Mouse (Mus musculus) G1E (cell line): Measurements from ENCODE around the gene Pafah2. TPM values are rescaled to one million over a fixed set of nuclear protein-coding genes. Genes with fewer than 3 reads are reported as not detected.

Experiments
- ATAC-seq: 2 replicates; pipeline ENCODE4 v1.8.0; 2016; ENCODE audit warnings: mild to moderate bottlenecking; ENCODE audit not compliant: insufficient number of reproducible peaks, poor library complexity, low FRiP score, severe bottlenecking; ENCODE audit errors: extremely low read depth
- DNase-seq: peaks from one replicate; pipeline ENCODE4 v3.0.0; 2012; ENCODE audit warnings: low spot score
- H3K27me3 ChIP-seq: 2 replicates; pipeline ENCODE4 v1.6.1; 2012; ENCODE audit warnings: mild to moderate bottlenecking, low read length, inconsistent platforms; ENCODE audit not compliant: insufficient read depth
- H3K36me3 ChIP-seq: replicated peaks from 2 replicates; pipeline ENCODE3; 2012; ENCODE audit warnings: mild to moderate bottlenecking, inconsistent platforms
- H3K4me1 ChIP-seq: 2 replicates; pipeline ENCODE4 v1.6.1; 2012; ENCODE audit warnings: low read depth, low read length, inconsistent platforms, mixed read lengths; ENCODE audit not compliant: insufficient read depth
- H3K4me3 ChIP-seq: 2 replicates; pipeline ENCODE4 v1.5.1; 2012; ENCODE audit warnings: low read depth, mild to moderate bottlenecking, inconsistent platforms, low read length, moderate library complexity, mixed read lengths
- H3K9me3 ChIP-seq: replicated peaks from 2 replicates; pipeline ENCODE4 v1.6.1; 2012; ENCODE audit warnings: inconsistent platforms
- CTCF ChIP-seq: IDR thresholded peaks from 2 replicates; pipeline ENCODE4 v1.5.1; 2012; ENCODE audit warnings: low read depth, low read length, inconsistent platforms, mixed read lengths
- GATA1 ChIP-seq: IDR thresholded peaks from 2 replicates; pipeline ENCODE4 v1.6.1; 2012; ENCODE audit warnings: borderline replicate concordance, low read length, inconsistent platforms, mixed read lengths
- GATA2 ChIP-seq: IDR thresholded peaks from 2 replicates; pipeline ENCODE4 v1.6.1; 2012; ENCODE audit warnings: low read depth, low read length, inconsistent platforms, borderline replicate concordance
- POLR2AphosphoS5 ChIP-seq: IDR thresholded peaks from 2 replicates; pipeline ENCODE4 v1.6.1; 2012; ENCODE audit warnings: low read depth, low read length, inconsistent platforms; ENCODE audit not compliant: insufficient replicate concordance
- TAL1 ChIP-seq: conservative IDR thresholded peaks from 2 replicates; pipeline ENCODE4 v1.6.1; 2012; ENCODE audit warnings: low read depth, low read length, inconsistent platforms, mixed read lengths
- polyA plus RNA-seq: library from polyadenylated mRNA; stranded (reverse); fragments of >175 nt; gene quantifications from 2 replicates; pipeline ENCODE4 v1.2.3, GENCODE M21; 2012
- total RNA-seq, 2 experiments: library from RNA; stranded (forward) in 1 of 2; stranded (reverse) in 1 of 2; fragments of 200-1000 nt in 1 of 2; fragments of >200 nt in 1 of 2; fragmentation: Nextera tagmentation in 1 of 2; gene quantifications; 2 replicates each; pipeline ENCODE4 v1.2.3; 2014 to 2017

Gene Pafah2
- total and polyA plus RNA-seq, 3 experiments, result 14.9 to 45.9 (median 15.1) TPM

DNA sequence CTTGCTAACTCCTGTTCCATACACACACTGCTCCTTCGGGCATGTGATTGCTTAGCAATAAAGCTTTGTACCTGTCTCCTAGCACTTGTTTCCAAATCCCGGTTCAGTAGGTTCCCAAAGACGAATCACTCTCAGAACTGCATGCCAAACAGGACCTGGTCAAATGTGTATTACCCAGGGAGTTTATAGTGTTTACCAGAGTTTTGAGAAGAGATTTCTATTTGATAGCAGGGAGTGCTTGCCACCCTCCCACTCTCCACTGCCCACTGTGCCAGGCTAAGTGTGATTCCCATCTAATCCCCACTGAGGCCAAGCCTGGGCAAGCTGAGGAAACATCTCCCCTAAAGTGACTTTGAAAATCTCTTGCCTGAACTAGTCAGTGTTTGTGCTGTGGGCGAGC, 46.1 kb downstream of the Pafah2 start:
- no peaks in the 10 kb centered on the region for H3K9me3 ChIP-seq
- H3K4me1 ChIP-seq, result peaks cover 18% of the 10 kb centered on the region
- H3K27me3 ChIP-seq, result peaks cover 53% of the 10 kb centered on the region
- DNase-seq (no peak), ATAC-seq (no peak)
- no peak overlapping the region for H3K4me3 ChIP-seq
- TF ChIP-seq POLR2AphosphoS5 (no peak), TAL1 (no peak), CTCF (no peak), GATA2 (no peak), GATA1 (no peak)
- H3K36me3 ChIP-seq, result no peaks in the 10 kb centered on the region

DNA sequence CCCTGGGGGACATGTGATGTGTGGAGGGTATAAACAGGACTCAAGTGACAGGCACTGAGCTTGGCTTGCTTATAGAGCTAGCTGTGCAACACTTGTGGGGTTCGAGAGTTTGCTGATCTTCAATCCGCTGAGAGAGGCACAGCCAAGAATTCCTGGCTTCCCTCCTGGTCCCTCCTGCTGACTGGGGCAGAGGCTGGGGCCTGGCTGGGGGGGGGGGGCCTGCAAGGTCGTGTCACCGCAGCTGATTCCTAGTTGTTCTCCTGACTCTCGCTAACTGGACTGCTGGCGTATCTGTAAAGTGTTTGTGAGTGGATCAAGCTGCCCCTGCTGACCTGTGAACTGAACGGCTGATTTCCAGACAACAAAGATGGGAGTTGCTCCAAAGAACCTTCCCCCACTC, 47.5 kb downstream of the Pafah2 start:
- no peaks in the 10 kb centered on the region for H3K36me3 ChIP-seq
- DNase-seq (no peak), ATAC-seq (no peak)
- H3K9me3 ChIP-seq, result no peaks in the 10 kb centered on the region
- peaks cover 56% of the 10 kb centered on the region for H3K27me3 ChIP-seq
- no peak for TF ChIP-seq GATA1
- H3K4me1 ChIP-seq, result peaks cover 18% of the 10 kb centered on the region
- no peak overlapping the region for H3K4me3 ChIP-seq

GRCm38 (mm10) chr4:134444949-134445348, 48.8 kb downstream of the Pafah2 start:
- Histone ChIP-seq H3K4me1 (peaks cover 5% of the 10 kb centered on the region), H3K9me3 (no peaks in the 10 kb centered on the region), H3K4me3 (no peak overlapping the region), H3K36me3 (no peaks in the 10 kb centered on the region), H3K27me3 (peaks cover 62% of the 10 kb centered on the region)
- TF ChIP-seq TAL1, result no peak
- no peak for TF ChIP-seq GATA1
- TF ChIP-seq CTCF, result no peak
- no peak for TF ChIP-seq POLR2AphosphoS5
- no peak for TF ChIP-seq GATA2
- DNase-seq (no peak), ATAC-seq (no peak)

GRCm38 (mm10) chr4:134445489-134445888, 49.4 kb downstream of the Pafah2 start:
- TF ChIP-seq GATA1 (no peak), POLR2AphosphoS5 (no peak), GATA2 (no peak), CTCF (no peak), TAL1 (no peak)
- Histone ChIP-seq H3K4me3 (no peak overlapping the region), H3K4me1 (peaks cover 2% of the 10 kb centered on the region; the same call in 1 of the 2 replicates), H3K27me3 (peaks cover 67% of the 10 kb centered on the region), H3K36me3 (no peaks in the 10 kb centered on the region), H3K9me3 (no peaks in the 10 kb centered on the region)
- DNase-seq, result no peak
- ATAC-seq, result no peak

GRCm38 (mm10) chr4:134447966-134448365, 51.8 kb downstream of the Pafah2 start:
- H3K27me3 ChIP-seq, result peaks cover 54% of the 10 kb centered on the region
- H3K9me3 ChIP-seq, result no peaks in the 10 kb centered on the region
- TF ChIP-seq GATA2 (no peak), TAL1 (no peak), CTCF (no peak), POLR2AphosphoS5 (no peak), GATA1 (no peak)
- H3K36me3 ChIP-seq, result no peaks in the 10 kb centered on the region
- no peak overlapping the region for H3K4me3 ChIP-seq
- H3K4me1 ChIP-seq, result peaks cover 2% of the 10 kb centered on the region; the same call in 1 of the 2 replicates
- ATAC-seq, result no peak
- DNase-seq, result no peak

- H3K4me3 ChIP-seq, result no peak overlapping the region
- H3K9me3 ChIP-seq, result no peaks in the 10 kb centered on the region
- H3K4me1 ChIP-seq, result peaks cover 2% of the 10 kb centered on the region; the same call in 1 of the 2 replicates
- H3K36me3 ChIP-seq, result no peaks in the 10 kb centered on the region
- ATAC-seq (no peak), DNase-seq (no peak)
- H3K27me3 ChIP-seq, result peaks cover 58% of the 10 kb centered on the region
- TF ChIP-seq GATA1 (no peak), CTCF (no peak), POLR2AphosphoS5 (no peak), GATA2 (no peak)
Measured at GRCm38 (mm10) chr4:134449595-134450391, 53.7 kb downstream of the Pafah2 start.
